Mouse (Mus musculus) fat pad, adult 2 months (tissue): ENCODE measurements at regions not wholly inside any gene's neighbourhood (a gene's known extent, or its start where the extent isn't known, plus 50 kb on each side); places are given as distances from the start of the nearest gene placed in this dataset.

ENCODE experiments used
- DNase-seq: peaks from one replicate; pipeline ENCODE4 v3.0.0-alpha.2; 2011; ENCODE audit warnings: low read depth, low spot score; ENCODE audit errors: extremely low read depth

DNA sequence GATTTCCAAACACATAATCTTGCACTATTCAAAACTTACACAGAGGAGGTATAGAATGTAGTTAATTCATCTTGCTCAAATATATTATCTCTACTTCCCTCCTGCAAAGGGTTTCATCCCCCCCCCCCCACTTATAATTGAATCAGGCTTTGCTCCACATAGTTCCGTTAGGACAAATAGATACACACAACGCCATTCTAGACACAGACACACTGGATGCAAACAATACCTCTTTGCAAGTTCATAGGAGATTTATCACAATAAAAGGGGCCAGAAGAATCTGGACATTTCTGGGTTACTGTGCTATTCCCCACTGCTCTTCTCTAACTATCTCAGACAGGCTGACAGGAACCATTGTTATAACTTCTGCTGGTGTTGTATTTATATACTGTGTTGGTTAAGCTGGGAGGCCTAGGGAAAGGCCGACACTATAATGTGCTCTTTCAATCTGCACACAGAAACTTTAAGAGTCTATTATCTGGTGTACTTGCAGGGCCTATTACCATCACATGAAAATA, 410.6 kb upstream of the Tenm3 start:
- no peak for DNase-seq

DNA sequence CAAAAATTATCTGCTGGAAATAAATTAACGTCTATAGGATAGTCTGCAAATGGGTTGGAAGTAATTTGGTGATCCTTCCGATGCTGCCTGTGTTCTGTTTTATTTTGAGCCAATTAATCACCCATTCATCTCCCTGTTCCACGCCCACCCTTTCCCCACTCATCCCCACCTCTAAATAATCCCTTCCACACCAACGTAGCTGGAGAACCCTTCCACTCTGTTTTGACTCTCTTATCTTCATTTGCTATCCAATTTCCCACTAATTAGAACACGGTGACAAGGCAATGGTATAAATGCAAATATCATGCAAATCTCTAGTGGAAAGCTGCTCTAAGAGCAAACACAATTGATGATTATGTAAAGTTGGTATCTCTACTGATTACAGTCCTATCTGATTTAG, 399.3 kb upstream of the Tenm3 start:
- no peak for DNase-seq

DNA sequence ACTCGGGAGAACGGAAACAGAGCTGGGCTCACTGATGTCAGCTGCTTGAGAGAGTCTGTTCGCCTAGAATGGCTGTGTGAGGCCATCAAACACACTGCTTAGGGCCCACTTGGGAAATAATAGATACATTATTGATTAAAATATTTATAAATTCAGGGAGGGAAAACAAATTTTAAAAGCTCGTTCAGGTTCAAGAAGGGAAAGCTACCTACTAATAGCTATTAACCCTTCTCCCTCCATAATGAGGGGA, 393.0 kb upstream of the Tenm3 start:
- DNase-seq: no peak

DNA sequence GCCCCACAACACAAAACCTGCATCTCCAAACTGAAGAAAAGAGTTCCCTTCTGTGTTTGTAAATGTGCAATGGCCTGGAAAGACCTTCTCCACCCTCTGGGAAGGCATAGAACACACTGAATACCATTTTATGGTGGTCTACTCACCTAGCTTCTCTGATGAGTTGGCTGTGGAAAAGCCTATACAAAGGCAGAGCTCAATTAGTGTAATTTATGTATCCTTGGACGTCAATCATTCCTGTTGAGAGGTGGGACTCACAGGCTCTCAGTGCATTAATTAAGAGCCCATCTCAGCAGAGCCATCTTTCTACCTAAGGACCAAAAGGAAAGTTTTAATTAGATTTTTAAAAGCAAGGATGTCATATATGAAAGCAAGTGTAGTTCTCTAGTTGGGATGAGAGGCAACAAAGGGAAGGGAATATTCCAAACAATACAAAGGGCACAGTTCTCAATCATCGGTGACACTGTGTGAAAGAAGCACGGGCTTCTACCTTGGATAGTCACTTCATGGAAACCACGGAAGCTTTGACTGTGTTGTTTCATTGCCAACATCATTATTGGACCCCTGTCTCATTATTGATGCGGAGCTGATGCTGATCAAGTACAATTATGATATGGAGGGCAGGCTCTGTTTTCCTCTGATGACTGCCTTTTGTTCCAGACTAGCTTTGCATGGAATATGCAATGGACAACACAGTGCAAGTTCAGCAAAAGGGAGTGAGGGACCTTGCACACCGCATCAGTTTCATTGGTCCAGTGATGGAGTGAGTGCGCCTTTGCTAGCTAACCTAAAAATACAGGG, 392.5 kb upstream of the Tenm3 start:
- DNase-seq: no peak

DNA sequence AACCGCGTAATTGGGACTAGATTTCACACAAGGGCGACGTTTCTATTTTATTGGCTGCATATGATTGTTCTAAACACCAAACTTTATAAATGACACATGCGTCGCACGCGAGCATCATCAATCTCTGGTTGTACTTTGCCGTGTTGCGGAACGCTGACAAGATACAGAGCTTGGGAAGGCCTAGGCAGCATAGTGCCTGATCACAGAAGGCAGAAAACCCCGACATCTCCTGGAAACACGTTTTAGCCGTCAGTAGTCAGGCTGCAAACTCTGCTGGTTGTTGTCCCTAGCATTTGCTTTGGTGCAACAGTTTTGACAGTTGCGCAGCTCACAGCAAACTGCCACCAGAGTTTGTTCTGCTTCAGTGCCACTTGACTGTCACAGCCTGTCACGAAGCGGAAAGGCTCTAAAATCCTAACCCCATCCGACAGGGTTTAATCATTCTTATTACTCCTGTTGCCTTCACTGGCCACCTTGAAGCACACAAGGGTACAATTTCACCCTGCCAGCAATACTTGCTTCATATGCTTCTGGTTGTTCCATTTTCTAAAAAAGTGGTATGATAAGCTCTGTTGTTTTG, 380.2 kb upstream of the Tenm3 start:
- no peak for DNase-seq

DNA sequence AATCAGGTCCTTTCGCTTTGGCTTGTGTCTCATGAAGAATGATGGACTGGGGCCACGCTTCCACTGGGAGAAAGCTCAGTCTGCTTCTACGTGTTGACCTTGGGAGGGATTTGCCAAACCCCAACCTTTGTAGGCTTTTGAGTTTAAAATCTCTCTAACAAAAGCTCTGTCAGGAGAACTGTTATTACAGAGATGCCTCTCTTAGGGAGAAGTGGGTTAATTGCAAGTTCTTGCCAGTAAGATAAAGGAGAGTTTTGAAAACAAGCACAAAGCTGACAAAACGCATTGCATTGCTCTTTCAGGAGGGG, 351.5 kb upstream of the Tenm3 start:
- no peak for DNase-seq

DNA sequence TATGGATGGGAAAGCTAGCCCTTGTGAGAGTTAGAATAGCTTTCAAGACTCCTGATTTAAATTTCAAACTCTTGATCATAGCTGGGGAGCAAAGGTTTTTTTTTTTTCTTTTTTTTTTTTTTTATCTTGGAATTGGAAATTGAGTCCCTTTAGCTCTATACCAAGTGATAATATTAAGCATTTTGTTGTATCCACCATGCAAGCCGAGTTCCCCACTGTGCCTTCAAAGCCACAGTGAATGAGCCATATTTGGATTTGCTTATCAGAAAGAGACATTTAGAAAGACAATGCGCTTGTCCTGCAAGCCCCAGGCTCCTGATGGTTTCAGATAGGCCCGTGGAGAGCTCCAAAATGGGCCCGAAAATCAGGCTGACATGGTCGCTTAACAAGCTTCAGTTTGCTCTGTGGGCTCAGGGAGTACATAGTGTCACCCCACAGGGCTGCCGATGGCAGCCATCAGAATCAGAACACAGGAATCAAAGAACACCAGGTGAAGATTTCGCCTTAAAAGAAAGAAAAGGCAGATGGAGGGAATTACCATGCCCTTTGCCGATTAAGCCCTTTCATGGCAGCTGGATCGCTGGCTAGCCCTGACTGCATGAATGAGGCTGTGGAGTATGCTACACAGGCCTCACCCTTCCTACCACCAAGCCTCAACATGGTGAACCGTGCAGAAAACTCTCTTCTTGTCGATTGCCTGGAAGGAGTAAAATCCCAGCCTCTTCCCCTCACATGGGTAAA, 351.0 kb upstream of the Tenm3 start:
- DNase-seq: no peak

DNA sequence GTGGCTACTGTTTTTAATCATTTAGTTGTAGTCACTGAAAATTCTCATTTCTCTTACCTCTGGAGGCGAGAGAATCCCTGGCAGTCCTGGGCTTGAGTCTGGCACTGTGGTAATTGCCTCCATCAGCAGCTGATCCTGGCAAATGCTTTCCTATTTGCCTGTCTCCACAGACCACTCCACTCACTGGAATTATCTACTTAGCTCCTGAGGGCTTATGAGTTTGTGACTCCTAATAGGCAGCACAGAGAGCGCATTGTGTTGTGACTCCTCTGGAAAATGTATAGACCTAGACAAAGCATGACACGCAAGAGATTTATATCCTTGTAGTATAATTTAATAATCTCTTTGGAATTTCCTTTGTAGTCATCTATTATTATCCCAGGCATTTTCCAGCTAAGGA, 343.1 kb upstream of the Tenm3 start:
- no peak for DNase-seq

DNA sequence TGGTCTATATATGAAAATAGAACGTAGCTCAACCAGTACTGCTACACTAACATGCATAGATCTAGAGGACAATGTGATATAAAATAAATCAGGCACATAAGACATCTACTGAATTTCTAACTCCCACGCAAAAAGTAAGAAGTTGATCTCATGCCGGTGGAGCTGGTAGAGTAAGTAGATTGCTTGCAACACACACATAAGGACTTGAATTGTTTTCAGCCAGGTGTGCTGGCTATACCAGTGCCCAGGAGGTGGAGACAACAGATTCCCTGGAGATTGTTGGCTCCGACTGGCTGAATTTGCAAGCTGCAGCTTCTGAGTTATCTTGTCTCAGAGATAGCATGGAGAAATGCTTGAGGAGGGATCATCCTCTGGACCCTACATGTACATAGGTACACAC, 331.6 kb upstream of the Tenm3 start:
- peak; percentile 74 for DNase-seq

DNA sequence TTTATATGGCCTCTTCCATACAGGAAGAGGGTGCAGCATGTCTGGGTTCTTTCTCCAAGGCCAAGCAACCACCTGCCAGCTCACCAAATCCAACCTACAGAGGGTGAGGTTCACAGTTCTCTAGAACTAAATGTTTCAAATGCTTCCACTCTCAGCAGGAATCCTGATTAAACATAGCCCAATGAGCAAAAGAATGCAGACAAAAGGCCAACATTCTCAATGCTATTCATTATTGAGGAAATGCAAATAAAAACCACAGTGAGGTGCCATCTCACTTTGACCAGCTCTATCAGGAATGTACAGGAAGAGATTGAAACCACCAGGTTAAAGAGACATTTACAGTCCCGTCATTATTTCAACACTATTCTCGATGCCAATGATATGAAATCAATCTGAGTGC, 331.2 kb upstream of the Tenm3 start:
- no peak for DNase-seq

DNA sequence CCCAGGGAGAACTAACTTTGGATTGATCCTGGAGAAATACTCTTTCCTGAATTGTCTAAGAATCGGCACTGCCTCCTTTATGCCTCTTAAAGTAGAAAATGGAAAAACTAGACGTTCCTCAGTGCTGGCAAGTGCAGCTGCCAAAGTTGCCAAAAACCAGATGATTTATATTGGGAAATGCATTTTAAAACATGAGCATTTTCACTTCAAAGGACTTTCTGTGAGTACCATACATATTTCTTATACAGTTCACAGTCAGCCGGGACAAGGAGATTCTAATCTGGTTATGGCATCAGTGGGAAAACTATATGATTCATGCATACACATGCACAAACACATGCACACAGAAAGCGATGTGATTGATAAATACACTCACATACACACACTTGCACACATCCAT, 315.6 kb upstream of the Tenm3 start:
- DNase-seq: no peak

DNA sequence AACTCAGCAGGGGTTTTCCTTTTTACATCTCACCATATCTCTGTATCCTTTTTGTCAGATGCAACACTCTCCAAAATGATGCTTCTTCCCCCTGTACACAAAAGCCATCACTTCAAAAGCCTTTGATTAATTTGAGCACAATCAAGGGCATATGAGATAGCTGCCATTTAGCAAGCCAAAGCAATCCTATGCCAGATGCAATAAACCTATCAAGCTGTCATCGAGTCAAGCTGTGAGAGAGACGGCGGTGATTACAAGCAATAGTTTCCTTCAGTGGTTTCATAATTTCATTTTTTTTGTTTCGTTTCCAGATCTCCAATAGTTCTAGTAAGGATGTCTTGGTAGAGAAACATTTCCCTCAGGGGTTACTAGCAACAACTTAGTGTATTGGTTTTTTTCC, 314.4 kb upstream of the Tenm3 start:
- DNase-seq: no peak

DNA sequence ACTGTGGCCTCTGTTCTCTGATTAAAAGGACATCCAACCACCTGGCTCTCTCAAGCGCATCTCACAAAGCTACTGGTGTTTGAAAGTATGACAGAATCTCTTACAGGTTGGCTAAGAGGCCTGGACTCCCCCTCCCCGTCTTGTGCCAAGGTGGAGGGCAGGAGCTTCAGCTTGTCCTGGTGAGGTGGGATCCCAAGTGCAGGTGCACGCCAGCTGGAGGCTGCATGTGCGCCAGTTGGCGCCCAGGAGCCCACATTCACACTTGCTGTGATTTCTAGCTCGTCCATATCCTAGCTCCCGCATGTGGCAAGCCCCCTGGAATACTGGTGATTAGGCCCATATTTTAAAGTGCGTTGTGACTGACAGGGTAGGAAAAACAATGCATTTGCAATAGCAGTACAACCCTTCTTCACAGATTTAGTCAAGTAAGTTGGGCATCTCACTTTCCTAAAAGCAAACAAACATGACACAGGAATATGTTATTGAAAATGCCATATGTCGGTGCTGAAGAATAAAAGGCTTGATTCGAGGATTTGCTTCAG, 292.8 kb upstream of the Tenm3 start:
- DNase-seq: no peak

DNA sequence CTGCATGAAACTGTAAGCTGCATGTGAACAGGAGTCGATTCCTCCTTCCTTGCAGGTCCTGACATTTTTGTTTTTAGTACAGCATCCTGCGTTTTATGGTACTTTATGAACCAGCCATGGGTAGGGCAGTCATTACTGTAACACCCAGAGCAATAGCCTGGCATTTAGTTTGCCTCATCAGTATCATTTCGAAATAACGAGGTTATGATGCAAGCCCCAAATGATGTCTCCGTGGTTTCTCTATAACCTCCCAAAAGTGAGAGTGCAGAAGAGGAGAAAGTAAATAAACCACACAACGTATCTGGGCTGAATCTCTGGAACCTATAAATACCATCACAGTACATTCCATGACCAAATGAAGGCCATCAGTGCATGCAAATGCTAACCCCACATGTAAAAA, 265.3 kb upstream of the Tenm3 start:
- DNase-seq: no peak

DNA sequence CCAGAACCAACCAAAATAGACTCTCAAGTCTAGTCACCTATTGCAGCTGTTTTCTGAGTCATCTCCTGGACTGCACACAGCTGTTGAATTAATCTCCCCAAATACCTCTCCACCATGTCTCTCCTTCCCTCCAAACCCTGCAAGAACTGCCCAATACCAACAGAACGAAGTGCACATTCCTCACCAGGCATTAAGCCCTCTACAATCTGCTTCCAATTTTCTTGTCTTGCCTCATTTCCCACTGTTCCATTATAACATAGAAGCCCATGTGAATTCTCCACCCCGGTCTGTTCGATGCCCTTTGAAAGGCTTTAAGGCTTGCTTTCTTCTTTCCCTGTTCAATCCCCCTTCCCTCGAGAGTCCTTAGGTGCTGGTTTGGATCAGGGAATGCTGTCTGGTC, 264.9 kb upstream of the Tenm3 start:
- no peak for DNase-seq

DNA sequence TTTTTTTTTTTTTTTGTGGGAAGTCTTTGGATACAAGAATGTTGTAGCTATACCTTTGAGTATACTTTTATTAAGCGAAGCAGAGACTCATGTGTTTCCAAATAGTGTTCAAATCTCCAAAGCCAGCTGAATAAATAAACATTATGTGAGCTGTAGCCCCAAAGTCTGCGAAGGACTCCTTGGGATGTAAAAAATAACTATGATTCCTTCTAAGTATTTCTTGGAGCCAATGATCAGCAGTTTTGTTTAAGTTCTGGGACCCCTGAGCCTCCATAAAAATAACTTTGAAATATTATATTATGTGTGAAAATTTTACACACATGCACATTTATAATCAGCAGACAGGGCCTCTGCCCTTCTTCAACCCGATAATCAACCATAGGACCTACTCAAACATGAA, 262.8 kb upstream of the Tenm3 start:
- DNase-seq: no peak

DNA sequence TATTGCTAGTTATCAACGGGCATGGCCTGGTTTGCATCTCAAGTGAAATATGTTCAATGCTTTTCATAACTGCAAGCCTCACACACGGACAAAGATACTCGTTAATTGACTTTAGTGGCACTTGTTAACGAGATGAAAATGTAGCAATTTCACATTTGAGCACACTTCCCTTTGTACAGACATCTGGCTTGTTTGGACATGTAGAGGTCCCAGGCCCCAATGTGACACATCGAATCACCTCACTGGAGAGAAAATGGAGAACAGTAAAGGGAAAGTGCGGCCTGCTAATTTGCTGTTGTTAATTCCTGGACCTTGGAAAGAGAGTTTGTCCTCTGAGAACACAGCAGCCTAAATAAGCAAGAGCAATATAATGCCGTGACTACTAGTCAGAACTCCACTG, 257.4 kb upstream of the Tenm3 start:
- no peak for DNase-seq

DNA sequence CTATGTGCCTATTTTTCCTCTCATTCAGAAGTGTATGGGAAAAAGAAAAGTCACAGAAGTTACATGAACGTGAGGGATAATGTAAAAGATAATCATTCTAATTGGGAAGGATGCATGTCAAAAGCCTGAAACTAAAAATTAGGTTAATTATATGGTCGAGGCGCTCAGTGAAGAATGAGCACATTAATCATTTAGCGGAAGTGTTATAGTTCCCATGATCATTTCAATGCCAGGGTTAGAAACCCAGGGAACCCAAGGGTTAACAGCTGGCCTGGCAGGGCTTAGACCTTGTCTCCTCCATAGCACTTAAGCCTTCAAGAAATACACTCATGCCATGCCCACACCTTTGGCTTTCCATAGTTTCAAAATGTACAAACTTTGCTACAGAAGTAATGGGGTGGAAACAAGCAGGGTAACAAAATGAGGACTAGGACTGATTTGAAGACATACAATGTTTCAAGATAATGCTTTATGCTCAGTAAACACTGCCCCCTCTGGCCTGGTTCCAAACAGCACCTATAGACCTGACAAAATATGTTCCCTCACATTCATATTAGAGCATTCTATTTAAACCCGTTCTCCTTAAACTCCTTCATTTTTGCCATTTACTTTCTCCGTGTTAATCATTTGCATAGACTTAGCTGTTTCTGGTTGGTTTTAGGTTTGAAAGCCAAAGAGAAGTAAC, 240.6 kb upstream of the Tenm3 start:
- no peak for DNase-seq

DNA sequence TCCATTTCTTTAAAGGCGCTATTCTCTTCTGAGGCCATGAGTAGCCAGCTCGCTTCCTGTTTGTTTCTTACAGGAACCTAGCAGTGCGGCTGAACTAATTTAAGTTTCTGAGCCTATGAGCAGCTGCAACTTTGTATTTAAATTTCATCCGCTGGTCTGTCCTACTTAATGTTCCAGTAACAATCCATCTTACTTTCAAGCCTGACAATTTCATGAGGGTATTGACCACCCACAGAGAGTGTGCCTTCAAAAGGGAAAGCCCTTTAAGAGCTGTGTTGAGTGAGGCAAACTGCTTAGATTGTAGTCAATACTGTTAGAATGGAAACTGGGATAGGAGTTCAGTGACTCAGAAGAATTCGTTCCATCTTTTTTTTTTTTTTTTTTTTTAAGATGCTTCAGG, 225.7 kb upstream of the Tenm3 start:
- DNase-seq: no peak

DNA sequence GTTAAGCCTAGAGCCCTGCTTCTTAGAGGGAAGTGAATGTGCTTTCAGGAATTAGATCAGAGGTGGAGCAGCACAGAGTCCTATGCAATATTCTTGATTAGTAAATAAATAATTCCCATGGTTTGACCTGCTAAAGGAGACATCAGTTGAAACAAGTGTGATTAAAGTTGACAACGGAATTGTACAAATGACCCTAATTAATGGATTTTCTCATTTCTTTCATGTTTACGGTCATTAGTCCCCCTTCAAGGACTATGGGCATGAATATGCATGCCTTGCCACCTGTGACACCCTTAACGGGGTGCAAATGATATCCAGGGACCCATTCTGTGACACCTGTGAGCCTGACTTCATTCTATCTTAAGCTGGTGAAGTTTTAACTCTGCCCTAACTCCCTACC, 219.5 kb upstream of the Tenm3 start:
- no peak for DNase-seq

DNA sequence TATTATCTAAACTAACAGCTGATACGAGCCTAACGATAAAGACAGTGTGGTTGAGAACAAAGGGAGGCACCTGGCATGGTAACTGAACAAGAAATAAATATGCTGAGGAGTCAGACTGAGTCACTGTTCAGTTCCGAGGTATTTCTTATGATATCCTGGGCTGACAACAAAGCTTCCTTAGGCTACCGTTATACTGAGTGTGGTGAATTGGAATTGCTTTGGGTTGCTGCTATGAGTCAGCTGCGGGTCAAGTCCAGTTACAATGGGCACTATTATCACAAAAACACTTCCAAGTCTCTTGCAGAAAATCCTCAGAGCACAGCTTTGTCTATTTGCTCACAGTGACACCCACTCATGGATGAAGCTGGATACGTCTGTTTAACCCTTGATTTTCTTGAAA, 199.5 kb upstream of the Tenm3 start:
- DNase-seq: no peak
